Mouse (Mus musculus) hindbrain, embryonic 11.5 days (tissue): ENCODE measurements around the gene Tmem211. TPM values are rescaled to one million over a fixed set of nuclear protein-coding genes. Genes with fewer than 3 reads are reported as not detected.

Source experiments
- ATAC-seq: fragments of 200-750 bp; cut with Nextera tagmentation; 2 replicates; pipeline ENCODE4 v1.8.0; 2017; ENCODE audit warnings: mild to moderate bottlenecking, moderate TSS enrichment, moderate library complexity; ENCODE audit not compliant: low FRiP score
- DNase-seq: peaks from one replicate; pipeline ENCODE4 v3.0.0-alpha.2; 2015; ENCODE audit warnings: low spot score
- H3K27ac ChIP-seq: fragments of 300-500 bp; sonication (generic); 2 replicates; pipeline ENCODE4 v1.5.1; 2014; ENCODE audit warnings: mild to moderate bottlenecking, low read depth, low read length
- H3K27me3 ChIP-seq: fragments of 300-500 bp; sonication (generic); 2 replicates; pipeline ENCODE4 v1.6.1; 2014; ENCODE audit warnings: mild to moderate bottlenecking, low read length, moderate library complexity, mixed read lengths; ENCODE audit not compliant: control insufficient read depth, insufficient read depth
- H3K36me3 ChIP-seq: fragments of 300-500 bp; sonication (generic); 2 replicates; pipeline ENCODE4 v1.6.1; 2014; ENCODE audit warnings: mild to moderate bottlenecking, low read length, moderate library complexity, mixed read lengths; ENCODE audit not compliant: control insufficient read depth, insufficient read depth
- H3K4me1 ChIP-seq: fragments of 300-500 bp; sonication (generic); replicated peaks from 2 replicates; pipeline ENCODE4 v1.6.1; 2014; ENCODE audit warnings: low read length, mixed read lengths; ENCODE audit not compliant: control insufficient read depth, insufficient read depth
- H3K4me2 ChIP-seq: fragments of 300-500 bp; sonication (generic); replicated peaks from 2 replicates; pipeline ENCODE4 v1.6.1; 2014; ENCODE audit warnings: mild to moderate bottlenecking, low read depth, low read length
- H3K4me3 ChIP-seq: fragments of 300-500 bp; sonication (generic); 2 replicates; pipeline ENCODE4 v1.5.1; 2014; ENCODE audit warnings: low read depth, low read length
- H3K9ac ChIP-seq: fragments of 300-500 bp; sonication (generic); 2 replicates; pipeline ENCODE4 v1.6.1; 2014; ENCODE audit warnings: low read depth, low read length
- H3K9me3 ChIP-seq: fragments of 300-500 bp; sonication (generic); 2 replicates; pipeline ENCODE4 v1.6.1; 2016; ENCODE audit warnings: low read length; ENCODE audit not compliant: control insufficient read depth
- WGBS: fragments of 180-500 bp; shearing (Covaris S2); extraction: QIAGEN DNeasy Blood & Tissue Kit; methylation state at CpG from one replicate; pipeline ENCODE4 v1.1.7; 2014; 5-methylcytosine and 5-hydroxymethylcytosine counted together
- polyA plus RNA-seq: library from polyadenylated mRNA; unstranded; fragments of >200 nt; fragmentation: Nextera tagmentation; extraction: Ambion mirVana; gene quantifications from 2 replicates; pipeline ENCODE4 v1.2.1, GENCODE M21; 2014

Gene Tmem211
- polyA plus RNA-seq: 0.08 TPM in 1 of 2 replicates, not detected in the other

GRCm38 (mm10) chr5:113226632-113227102 lies at the start of gene Tmem211:
Tmem211 (plus strand) TSS chr5:113226909.
- Histone ChIP-seq H3K27ac (0 out of 2 replicates have a peak within 1 kb of the TSS, but pooled peaks have one; percentile 27), H3K9ac (no peak within 1 kb of the TSS), H3K4me3 (0 out of 2 replicates have a peak within 1 kb of the TSS, but pooled peaks have one; percentile 8), H3K27me3 (no peaks in the 10 kb centered on the region), H3K4me1 (peaks cover 4% of the 10 kb centered on the region; the same call in 1 of the 2 replicates), H3K9me3 (no peaks in the 10 kb centered on the region), H3K4me2 (peak within 1 kb of the TSS; percentile 12), H3K36me3 (no peaks in the 10 kb centered on the region)
- peak; percentile 95 for DNase-seq
- peak; percentile 73 for ATAC-seq
- 1% methylated on average over 13 of the region's 13 CpGs for WGBS

- peaks cover 6% of the 10 kb centered on the region for H3K4me1 ChIP-seq
- 8% methylated on average over 2 of the region's 9 CpGs for WGBS
- DNase-seq (peak; percentile 55), ATAC-seq (peak; percentile 18; the same call in 1 of the 2 replicates)
- H3K36me3 ChIP-seq: no peaks in the 10 kb centered on the region
- H3K9ac ChIP-seq: peak overlapping the region; percentile 37
- H3K9me3 ChIP-seq: no peaks in the 10 kb centered on the region
- H3K27ac ChIP-seq: peak overlapping the region; percentile 71
- H3K27me3 ChIP-seq: no peaks in the 10 kb centered on the region
- peak overlapping the region; percentile 46 for H3K4me2 ChIP-seq
- peak overlapping the region; percentile 18 for H3K4me3 ChIP-seq
Measured at GRCm38 (mm10) chr5:113179451-113179842, 47.3 kb upstream of the Tmem211 start.

GRCm38 (mm10) chr5:113179843-113180682 lies 46.6 kb upstream of the Tmem211 start:
- peak; percentile 94 for DNase-seq
- Histone ChIP-seq H3K4me2 (peak overlapping the region; percentile 46), H3K9ac (peak overlapping the region; percentile 37), H3K9me3 (no peaks in the 10 kb centered on the region), H3K4me3 (peak overlapping the region; percentile 18), H3K36me3 (no peaks in the 10 kb centered on the region), H3K4me1 (peaks cover 6% of the 10 kb centered on the region), H3K27me3 (no peaks in the 10 kb centered on the region), H3K27ac (peak overlapping the region; percentile 71)
- peak; percentile 72 for ATAC-seq
- 3% methylated on average over 26 of the region's 30 CpGs for WGBS

GRCm38 (mm10) chr5:113180755-113181154 lies 46.0 kb upstream of the Tmem211 start:
- peak overlapping the region; percentile 46; the same call in 1 of the 2 replicates for H3K4me2 ChIP-seq
- H3K4me1 ChIP-seq: peaks cover 6% of the 10 kb centered on the region
- DNase-seq (no peak), ATAC-seq (no peak)
- H3K27me3 ChIP-seq: no peaks in the 10 kb centered on the region
- H3K27ac ChIP-seq: peak overlapping the region; percentile 70
- H3K36me3 ChIP-seq: no peaks in the 10 kb centered on the region
- WGBS: 80% methylated on average over 15 of the region's 15 CpGs
- no peaks in the 10 kb centered on the region for H3K9me3 ChIP-seq
- no peak overlapping the region for H3K4me3 ChIP-seq
- no peak overlapping the region for H3K9ac ChIP-seq

- ATAC-seq (no peak), DNase-seq (no peak)
- Histone ChIP-seq H3K27ac (no peak overlapping the region), H3K27me3 (no peaks in the 10 kb centered on the region), H3K36me3 (no peaks in the 10 kb centered on the region), H3K9ac (no peak overlapping the region), H3K4me3 (no peak overlapping the region), H3K4me1 (peaks cover 6% of the 10 kb centered on the region), H3K4me2 (no peak overlapping the region), H3K9me3 (no peaks in the 10 kb centered on the region)
- 47% methylated on average over 6 of the region's 6 CpGs for WGBS
Measured at GRCm38 (mm10) chr5:113181441-113181840, 45.3 kb upstream of the Tmem211 start.

- H3K4me2 ChIP-seq: no peak overlapping the region
- WGBS: 75% methylated on average over 14 of the region's 14 CpGs
- DNase-seq (no peak), ATAC-seq (no peak)
- H3K9me3 ChIP-seq: no peaks in the 10 kb centered on the region
- no peaks in the 10 kb centered on the region for H3K36me3 ChIP-seq
- no peaks in the 10 kb centered on the region for H3K27me3 ChIP-seq
- H3K9ac ChIP-seq: no peak overlapping the region
- no peak overlapping the region for H3K4me3 ChIP-seq
- no peak overlapping the region for H3K27ac ChIP-seq
- no peaks in the 10 kb centered on the region for H3K4me1 ChIP-seq
Measured at GRCm38 (mm10) chr5:113190558-113190957, 36.2 kb upstream of the Tmem211 start.

- DNase-seq (no peak), ATAC-seq (no peak)
- Histone ChIP-seq H3K4me1 (no peaks in the 10 kb centered on the region), H3K9me3 (no peaks in the 10 kb centered on the region), H3K27ac (no peak overlapping the region), H3K36me3 (no peaks in the 10 kb centered on the region), H3K4me3 (no peak overlapping the region), H3K9ac (no peak overlapping the region), H3K27me3 (no peaks in the 10 kb centered on the region), H3K4me2 (no peak overlapping the region)
- WGBS: 84% methylated on average over 14 of the region's 14 CpGs
Measured at GRCm38 (mm10) chr5:113191901-113192300, 34.8 kb upstream of the Tmem211 start.

- Histone ChIP-seq H3K4me3 (no peak overlapping the region), H3K27ac (no peak overlapping the region), H3K9me3 (no peaks in the 10 kb centered on the region), H3K4me1 (no peaks in the 10 kb centered on the region), H3K9ac (no peak overlapping the region), H3K4me2 (no peak overlapping the region), H3K36me3 (no peaks in the 10 kb centered on the region), H3K27me3 (no peaks in the 10 kb centered on the region)
- 93% methylated on average over 18 of the region's 18 CpGs for WGBS
- DNase-seq: no peak
- no peak for ATAC-seq
Measured at GRCm38 (mm10) chr5:113193762-113194161, 32.9 kb upstream of the Tmem211 start.
